Mouse (Mus musculus): ENCODE measurements around the gene Palm3. TPM values are rescaled to one million over a fixed set of nuclear protein-coding genes. Genes with fewer than 3 reads are reported as not detected.

The Palm3 gene
- polyA plus RNA-seq, 1 experiment from 2014 or later = 3.4 TPM

DNA sequence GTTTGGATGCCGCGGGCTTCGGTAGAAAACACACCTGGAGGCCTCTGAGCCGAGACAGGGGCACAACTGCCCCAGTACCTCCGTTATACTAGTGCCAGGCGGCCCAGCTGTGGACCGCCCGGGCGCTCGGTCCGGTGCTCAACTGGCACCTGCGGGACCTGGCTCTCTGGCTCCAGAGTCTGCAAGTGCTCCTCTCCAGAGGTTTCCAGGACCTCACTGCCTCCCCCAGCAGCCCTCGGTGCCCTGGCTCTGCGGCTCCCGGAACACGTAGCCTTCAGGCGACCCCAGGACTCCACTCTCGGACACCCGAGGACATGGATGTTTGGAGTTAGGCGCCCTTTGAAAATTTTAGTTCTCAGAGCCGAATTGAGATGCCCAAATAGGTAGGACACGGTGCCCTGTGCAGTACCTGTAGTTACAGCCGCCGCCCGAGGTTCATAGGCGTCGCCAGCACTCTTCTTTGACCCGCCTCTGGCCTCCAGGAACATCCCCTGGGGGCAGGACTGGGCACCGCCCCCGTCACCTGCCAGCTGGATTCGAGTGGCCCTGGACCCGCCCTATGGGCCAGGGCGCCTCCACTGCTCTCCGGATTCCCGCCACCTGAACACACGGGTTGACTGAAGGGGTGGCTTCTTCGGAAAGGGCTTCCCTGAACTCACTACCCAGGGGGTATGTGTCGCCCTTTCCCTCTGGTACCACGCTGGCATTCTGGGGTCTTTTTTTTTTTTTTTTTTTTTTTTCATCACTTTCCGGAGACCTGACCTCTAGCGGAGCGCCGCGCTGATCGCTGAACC lies 9.4 kb upstream of the Palm3 start, which contains the start of gene 2210011C24Rik:
2210011C24Rik (minus strand) TSS at position 467 of the 794 bp plus-strand sequence.
- ATAC-seq = peak; percentile 52

DNA sequence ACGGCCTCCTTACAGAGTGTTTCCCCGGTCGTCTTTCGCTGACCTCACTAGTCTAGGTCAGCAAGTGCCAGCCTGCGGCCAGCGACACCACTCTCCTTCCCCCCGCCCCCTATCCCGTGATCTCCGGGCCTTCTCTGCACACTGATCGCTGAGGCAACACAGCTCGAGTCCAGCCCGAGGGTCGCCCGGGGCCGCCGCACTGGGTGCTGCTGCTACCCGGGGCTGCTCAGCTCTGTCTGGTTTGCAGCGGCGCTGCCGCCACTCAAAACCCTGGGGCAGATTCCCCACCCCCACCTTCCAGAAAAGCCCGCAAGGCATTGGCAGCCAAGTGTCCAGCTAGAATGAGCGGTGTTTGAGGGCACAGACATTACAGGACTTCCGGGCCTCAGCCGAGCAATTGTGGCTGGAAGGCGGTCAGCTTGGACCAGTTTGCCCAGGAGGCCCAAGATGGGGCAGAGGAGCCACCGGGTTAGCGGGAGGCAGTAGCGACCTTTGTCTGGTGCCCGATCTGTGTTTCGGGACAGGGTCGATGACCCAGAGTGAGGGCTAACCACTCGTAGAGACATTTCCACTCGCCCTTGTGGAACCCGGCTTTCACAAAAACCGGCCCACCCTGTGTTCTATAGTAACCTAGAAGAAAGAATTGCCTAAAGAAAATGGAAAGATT lies 8.6 kb upstream of the Palm3 start:
- Histone ChIP-seq H3K4me1 (replicated peaks) (peaks cover 27% of the 10 kb centered on the region), H3K9ac (replicated peaks) (no peak overlapping the region), H3K36me3 (no peaks in the 10 kb centered on the region), H3K27ac (no peak overlapping the region), H3K4me3 (replicated peaks) (peak overlapping the region; percentile 51), H3K9me3 (no peaks in the 10 kb centered on the region), H3K4me2 (replicated peaks) (peak overlapping the region; percentile 96), H3K27me3 (peaks cover 49% of the 10 kb centered on the region)
- 3% methylated on average over 35 of the region's 35 CpGs for WGBS
- peak; percentile 21; the same call in 1 of the 2 replicates for ATAC-seq

More for the DNA sequence above, 9.4 kb upstream of the Palm3 start, which contains the start of gene 2210011C24Rik:
- Histone ChIP-seq H3K4me3 (replicated peaks) (peak within 1 kb of the TSS; percentile 51), H3K4me1 (replicated peaks) (peaks cover 27% of the 10 kb centered on the region), H3K27me3 (peaks cover 49% of the 10 kb centered on the region), H3K4me2 (replicated peaks) (peak within 1 kb of the TSS; percentile 96), H3K27ac (no peak within 1 kb of the TSS), H3K9me3 (no peaks in the 10 kb centered on the region), H3K36me3 (no peaks in the 10 kb centered on the region), H3K9ac (replicated peaks) (peak within 1 kb of the TSS; percentile 57)
- WGBS = 1% methylated on average over 44 of the region's 45 CpGs

DNA sequence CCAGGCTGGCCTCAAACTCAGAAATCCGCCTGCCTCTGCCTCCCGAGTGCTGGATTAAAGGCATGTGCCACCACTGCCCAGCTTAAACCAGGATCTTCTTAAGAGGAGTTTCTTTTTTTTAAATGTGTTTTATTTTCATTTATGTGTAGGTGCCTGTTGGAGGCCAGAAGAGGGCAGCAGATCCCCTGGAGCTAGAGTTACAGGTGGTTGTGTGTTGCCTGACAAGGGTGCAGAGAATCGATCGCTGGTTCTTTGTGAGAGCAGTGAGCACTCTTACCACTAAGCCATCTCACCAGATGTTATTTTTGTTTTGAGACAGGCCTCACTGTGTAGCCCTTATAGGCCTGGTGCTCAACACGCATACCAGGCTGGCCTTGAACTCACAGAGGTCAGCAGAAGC lies 5.4 kb upstream of the Palm3 start:
- H3K4me3 ChIP-seq (replicated peaks) = no peak overlapping the region
- WGBS = 96% methylated on average over 5 of the region's 5 CpGs
- no peaks in the 10 kb centered on the region for H3K36me3 ChIP-seq
- peaks cover 21% of the 10 kb centered on the region for H3K4me1 ChIP-seq (replicated peaks)
- H3K9me3 ChIP-seq = no peaks in the 10 kb centered on the region
- peaks cover 45% of the 10 kb centered on the region for H3K27me3 ChIP-seq
- no peak overlapping the region for H3K4me2 ChIP-seq (replicated peaks)
- no peak for ATAC-seq
- no peak overlapping the region for H3K27ac ChIP-seq
- H3K9ac ChIP-seq (replicated peaks) = no peak overlapping the region

DNA sequence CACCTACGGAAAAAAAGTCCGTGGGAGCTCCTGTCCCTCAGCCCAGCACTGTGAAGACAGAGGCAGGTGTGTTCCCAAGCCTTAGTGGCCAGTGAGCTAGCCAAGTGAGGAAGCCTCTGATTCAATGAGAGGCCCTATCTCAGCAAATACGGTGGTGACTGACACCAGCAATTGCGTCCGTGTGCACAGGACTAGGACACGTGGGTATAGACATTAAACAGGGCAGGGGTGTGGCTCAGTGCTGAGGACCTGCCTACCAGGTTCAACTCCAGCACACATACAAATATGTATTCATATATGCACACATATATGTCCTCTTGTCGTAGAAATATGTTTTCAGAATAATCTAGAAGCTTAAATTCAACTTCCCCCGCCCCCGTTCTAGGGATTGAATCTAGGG lies 1.5 kb upstream of the Palm3 start:
- Histone ChIP-seq H3K4me2 (replicated peaks) (no peak overlapping the region), H3K4me3 (replicated peaks) (no peak overlapping the region), H3K27me3 (peaks cover 34% of the 10 kb centered on the region), H3K4me1 (replicated peaks) (0 out of 2 replicates have a peak, but pooled peaks cover 6% of the 10 kb centered on the region), H3K9ac (replicated peaks) (no peak overlapping the region), H3K9me3 (no peaks in the 10 kb centered on the region), H3K27ac (no peak overlapping the region), H3K36me3 (no peaks in the 10 kb centered on the region)
- no peak for ATAC-seq
- WGBS = 88% methylated on average over 9 of the region's 9 CpGs

DNA sequence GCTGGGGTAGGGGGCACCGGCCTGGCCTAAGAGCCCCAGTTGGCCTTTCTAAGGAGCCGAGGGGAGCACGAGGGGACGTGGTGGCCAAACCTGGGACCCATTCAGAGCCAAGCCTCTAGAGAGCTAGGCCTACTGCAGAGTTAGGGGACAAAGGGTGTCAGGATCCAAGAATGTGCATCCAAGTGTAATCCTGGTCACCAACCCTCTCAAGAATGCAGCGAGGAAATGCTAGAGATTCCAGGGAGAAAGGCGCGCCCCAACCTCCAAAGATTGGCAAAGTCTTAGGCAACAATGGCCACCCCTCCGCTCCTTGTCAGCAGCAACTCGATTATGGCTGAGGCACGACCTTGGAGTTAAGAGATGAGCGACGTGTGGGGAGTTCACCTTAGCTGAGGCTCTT lies 298 bp downstream of the Palm3 start:
- Histone ChIP-seq H3K27me3 (peaks cover 44% of the 10 kb centered on the region), H3K4me1 (replicated peaks) (peaks cover 18% of the 10 kb centered on the region), H3K9me3 (no peaks in the 10 kb centered on the region), H3K27ac (no peak overlapping the region), H3K4me3 (replicated peaks) (no peak overlapping the region), H3K4me2 (replicated peaks) (no peak overlapping the region), H3K36me3 (no peaks in the 10 kb centered on the region), H3K9ac (replicated peaks) (no peak overlapping the region)
- no peak for ATAC-seq
- 35% methylated on average over 12 of the region's 12 CpGs for WGBS

DNA sequence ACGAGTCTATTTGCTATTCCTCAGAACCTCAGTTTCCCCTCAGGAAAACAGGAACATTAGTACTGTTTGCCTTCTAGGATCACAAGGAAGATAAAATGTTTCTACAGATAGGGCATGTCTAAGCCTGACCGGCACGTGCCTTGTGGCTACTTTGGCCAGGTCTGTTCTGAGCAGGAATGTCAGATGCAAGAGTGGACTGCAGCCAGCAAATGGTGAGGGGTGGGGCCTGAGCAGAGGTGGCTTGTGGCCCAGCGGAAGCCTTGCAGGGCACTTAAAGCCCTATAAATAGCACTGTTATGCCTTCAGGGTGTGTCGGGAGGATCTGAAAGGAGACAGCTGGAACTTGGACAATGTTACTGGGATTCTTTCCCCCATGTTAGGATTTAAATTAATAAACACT lies 1.8 kb downstream of the Palm3 start:
- 61% methylated on average over 5 of the region's 5 CpGs for WGBS
- no peaks in the 10 kb centered on the region for H3K36me3 ChIP-seq
- peaks cover 58% of the 10 kb centered on the region for H3K27me3 ChIP-seq
- no peak for ATAC-seq
- H3K9me3 ChIP-seq = no peaks in the 10 kb centered on the region
- peaks cover 18% of the 10 kb centered on the region for H3K4me1 ChIP-seq (replicated peaks)
- no peak overlapping the region for H3K4me2 ChIP-seq (replicated peaks)
- H3K4me3 ChIP-seq (replicated peaks) = no peak overlapping the region
- H3K9ac ChIP-seq (replicated peaks) = no peak overlapping the region
- no peak overlapping the region for H3K27ac ChIP-seq

DNA sequence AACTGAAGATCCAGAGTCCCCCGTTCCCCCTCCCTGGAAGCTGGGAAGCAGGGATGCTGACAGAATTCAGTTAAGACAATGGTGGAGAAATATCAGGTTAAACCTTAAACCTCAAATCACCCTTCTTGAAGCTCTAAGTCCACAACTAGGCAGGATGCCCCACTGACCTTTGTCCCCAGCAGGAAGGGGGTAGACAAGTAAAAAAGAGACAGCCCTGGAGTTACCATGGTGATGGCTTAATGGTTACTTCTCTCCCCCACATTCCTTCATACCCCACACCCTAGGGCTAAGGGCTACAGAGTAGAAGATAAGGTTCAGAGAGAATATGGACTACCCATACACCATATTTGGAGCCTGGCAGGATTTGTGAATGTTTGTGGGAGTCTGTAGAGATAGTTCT lies 2.4 kb downstream of the Palm3 start:
- 83% methylated on average over 1 of the region's 1 CpGs for WGBS
- H3K27me3 ChIP-seq = peaks cover 63% of the 10 kb centered on the region
- no peak overlapping the region for H3K27ac ChIP-seq
- H3K9me3 ChIP-seq = no peaks in the 10 kb centered on the region
- no peak for ATAC-seq
- H3K4me1 ChIP-seq (replicated peaks) = peaks cover 18% of the 10 kb centered on the region
- H3K36me3 ChIP-seq = no peaks in the 10 kb centered on the region
- H3K9ac ChIP-seq (replicated peaks) = no peak overlapping the region
- H3K4me2 ChIP-seq (replicated peaks) = no peak overlapping the region
- no peak overlapping the region for H3K4me3 ChIP-seq (replicated peaks)

DNA sequence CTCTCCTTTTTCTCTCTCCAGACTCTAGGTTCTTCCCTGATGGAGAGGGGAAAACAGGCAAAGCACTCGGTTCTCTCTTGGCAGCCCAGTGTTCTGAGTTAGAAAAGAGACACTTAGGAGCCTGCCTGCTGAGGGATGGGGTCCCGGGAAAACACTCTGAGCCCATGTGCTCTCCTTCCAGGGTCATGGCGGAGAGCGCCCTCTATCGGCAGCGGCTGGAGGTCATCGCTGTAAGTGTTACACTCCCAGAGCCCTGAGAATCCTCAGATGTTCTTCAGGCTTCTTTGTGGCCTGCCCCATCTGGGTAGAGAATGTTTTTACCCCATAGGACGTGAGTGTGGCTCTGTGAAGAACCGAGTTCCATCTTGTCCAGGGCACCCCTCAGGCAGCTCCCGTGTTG lies 2.9 kb downstream of the Palm3 start:
- H3K4me2 ChIP-seq (replicated peaks) = no peak overlapping the region
- peaks cover 64% of the 10 kb centered on the region for H3K27me3 ChIP-seq
- no peaks in the 10 kb centered on the region for H3K9me3 ChIP-seq
- WGBS = 16% methylated on average over 10 of the region's 10 CpGs
- H3K4me1 ChIP-seq (replicated peaks) = peaks cover 18% of the 10 kb centered on the region
- no peaks in the 10 kb centered on the region for H3K36me3 ChIP-seq
- no peak overlapping the region for H3K9ac ChIP-seq (replicated peaks)
- no peak overlapping the region for H3K27ac ChIP-seq
- no peak for ATAC-seq
- H3K4me3 ChIP-seq (replicated peaks) = no peak overlapping the region

DNA sequence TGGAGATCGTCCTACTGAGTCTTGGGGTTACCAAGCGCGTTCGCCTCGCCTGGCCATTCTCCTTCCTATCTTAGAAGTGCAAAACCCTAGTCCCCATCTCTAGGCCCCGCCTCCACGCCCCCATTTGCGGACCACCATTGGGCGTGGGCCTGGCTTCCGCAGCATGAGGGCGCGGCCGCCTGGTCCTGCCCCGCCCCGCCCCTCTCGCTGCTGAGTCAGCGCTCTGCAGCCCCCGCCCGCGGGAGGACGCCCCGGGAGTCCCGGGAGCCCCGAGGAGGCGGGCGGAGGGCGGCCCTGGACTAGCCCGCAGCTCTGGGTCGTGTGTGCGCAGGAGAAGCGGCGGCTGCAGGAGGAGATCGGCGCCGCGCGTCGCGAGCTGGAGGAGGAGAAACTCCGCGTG lies 4.6 kb downstream of the Palm3 start:
- Histone ChIP-seq H3K4me3 (replicated peaks) (peak overlapping the region; percentile 50), H3K4me1 (replicated peaks) (peaks cover 18% of the 10 kb centered on the region), H3K9me3 (no peaks in the 10 kb centered on the region), H3K36me3 (no peaks in the 10 kb centered on the region), H3K9ac (replicated peaks) (peak overlapping the region; percentile 65), H3K27me3 (peaks cover 57% of the 10 kb centered on the region), H3K27ac (no peak overlapping the region), H3K4me2 (replicated peaks) (peak overlapping the region; percentile 89)
- under 1% methylated on average over 41 of the region's 41 CpGs for WGBS
- ATAC-seq = peak; percentile 81

DNA sequence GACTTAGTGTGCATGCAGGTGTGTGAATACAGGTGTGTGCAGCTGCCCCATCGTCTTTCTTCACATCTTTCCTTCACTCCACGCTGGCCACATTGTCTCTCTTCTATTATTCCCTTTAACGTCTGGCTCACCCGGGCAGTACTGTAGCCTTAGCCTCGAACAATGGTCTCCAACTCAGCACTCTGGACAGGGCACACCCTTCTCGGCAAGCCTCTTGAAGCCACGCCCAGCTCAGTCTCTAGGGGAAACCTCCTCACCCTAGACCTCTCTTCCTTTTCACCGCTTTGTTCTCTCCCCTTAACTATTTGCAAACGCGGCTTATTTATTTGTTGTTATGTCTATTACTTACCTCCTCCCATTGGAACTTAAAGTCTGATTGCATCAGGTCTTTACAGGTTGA lies 6.2 kb downstream of the Palm3 start:
- no peak overlapping the region for H3K4me3 ChIP-seq (replicated peaks)
- H3K4me1 ChIP-seq (replicated peaks) = peaks cover 12% of the 10 kb centered on the region
- 9% methylated on average over 10 of the region's 10 CpGs for WGBS
- no peaks in the 10 kb centered on the region for H3K36me3 ChIP-seq
- H3K27me3 ChIP-seq = peaks cover 48% of the 10 kb centered on the region
- no peak overlapping the region for H3K4me2 ChIP-seq (replicated peaks)
- ATAC-seq = no peak
- H3K9ac ChIP-seq (replicated peaks) = no peak overlapping the region
- no peaks in the 10 kb centered on the region for H3K9me3 ChIP-seq
- H3K27ac ChIP-seq = no peak overlapping the region

DNA sequence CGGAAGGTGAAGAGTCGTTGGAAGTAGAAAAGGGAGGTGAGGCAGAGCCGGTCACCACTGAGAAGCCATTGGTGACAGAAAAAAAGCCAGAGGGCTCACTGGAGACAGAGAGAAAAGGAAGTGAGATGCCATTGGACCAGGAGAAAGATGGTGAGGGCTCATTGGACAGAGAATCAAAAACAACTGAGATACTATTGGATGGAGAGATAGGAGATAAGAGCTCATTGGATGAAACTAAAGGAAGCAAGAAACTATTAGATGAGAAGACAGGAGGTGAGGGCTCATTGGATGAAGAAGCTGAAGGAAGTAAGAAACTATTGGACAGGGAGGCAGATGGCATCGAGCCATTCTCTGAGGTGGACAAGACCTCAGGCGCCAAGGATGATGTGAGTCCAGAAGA lies 8.0 kb downstream of the Palm3 start:
- H3K4me3 ChIP-seq (replicated peaks) = no peak overlapping the region

DNA sequence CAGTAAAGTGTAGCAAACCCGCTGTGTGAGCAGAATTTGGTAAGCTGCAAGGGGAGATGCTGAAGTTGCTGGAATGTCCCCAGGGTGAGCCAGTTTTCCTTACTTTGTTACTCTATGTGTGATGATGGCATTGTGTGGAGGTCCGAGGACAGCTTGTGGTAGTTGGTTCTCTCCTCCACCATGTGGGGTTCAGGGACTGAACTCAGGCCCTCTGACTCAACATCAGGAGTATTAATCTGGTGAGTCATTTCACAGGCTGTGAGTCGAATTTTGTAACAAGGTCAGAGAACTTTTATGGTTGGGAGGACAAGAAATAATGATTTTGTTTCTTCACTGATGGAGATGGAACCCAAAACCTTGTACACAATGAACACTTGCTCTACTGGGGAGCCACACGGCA lies 11.5 kb downstream of the Palm3 start:
- WGBS = 76% methylated on average over 4 of the region's 4 CpGs
- Histone ChIP-seq H3K27me3 (peaks cover 18% of the 10 kb centered on the region), H3K4me2 (replicated peaks) (no peak overlapping the region), H3K9me3 (no peaks in the 10 kb centered on the region), H3K4me3 (replicated peaks) (no peak overlapping the region), H3K36me3 (no peaks in the 10 kb centered on the region), H3K9ac (replicated peaks) (no peak overlapping the region), H3K27ac (no peak overlapping the region), H3K4me1 (replicated peaks) (no peaks in the 10 kb centered on the region)
- ATAC-seq = no peak

More for the DNA sequence above, 8.0 kb downstream of the Palm3 start:
- ATAC-seq = no peak
- Histone ChIP-seq H3K36me3 (no peaks in the 10 kb centered on the region), H3K27me3 (peaks cover 38% of the 10 kb centered on the region), H3K9me3 (no peaks in the 10 kb centered on the region), H3K9ac (replicated peaks) (no peak overlapping the region), H3K4me2 (replicated peaks) (no peak overlapping the region), H3K4me1 (replicated peaks) (peaks cover 12% of the 10 kb centered on the region), H3K27ac (no peak overlapping the region)
- 90% methylated on average over 5 of the region's 5 CpGs for WGBS

Measured in midbrain, embryonic 13.5 days (tissue).